Mouse (Mus musculus): ENCODE measurements around the gene Gm5447.

Gm5447 gene

GRCm38 (mm10) chr13:30973501-30974246 lies at the start of gene Gm5447, which contains the start of gene Exoc2:
Gene Gm5447, plus strand, starts transcription at chr13:30974204.
Gene Exoc2, minus strand, starts transcription at chr13:30974093.
- peak; percentile 89 for DNase-seq

- no peak for DNase-seq
Measured at GRCm38 (mm10) chr13:30924269-30924668, 49.7 kb upstream of the Gm5447 start.

DNA sequence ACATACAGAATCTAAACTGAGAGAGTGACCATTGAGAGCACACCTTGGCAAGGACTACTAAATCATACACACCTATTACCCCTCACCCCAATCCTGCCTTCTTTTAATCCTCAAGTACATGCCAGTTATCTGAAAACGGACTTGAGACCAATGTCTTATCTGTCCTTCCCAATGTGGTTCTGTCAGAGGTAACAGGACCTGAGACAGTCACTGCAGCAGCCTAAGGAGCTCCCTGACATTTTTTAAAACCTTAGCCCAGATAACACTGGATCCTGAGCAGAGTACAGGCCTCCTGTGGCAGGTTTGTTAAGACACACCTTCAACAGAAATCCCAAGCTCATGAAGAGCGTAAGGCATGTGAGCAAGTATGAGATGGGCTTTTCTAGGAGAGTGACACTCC lies 44.9 kb upstream of the Gm5447 start:
- DNase-seq = no peak

GRCm38 (mm10) chr13:30931613-30932012 lies 42.4 kb upstream of the Gm5447 start:
- DNase-seq = no peak

DNA sequence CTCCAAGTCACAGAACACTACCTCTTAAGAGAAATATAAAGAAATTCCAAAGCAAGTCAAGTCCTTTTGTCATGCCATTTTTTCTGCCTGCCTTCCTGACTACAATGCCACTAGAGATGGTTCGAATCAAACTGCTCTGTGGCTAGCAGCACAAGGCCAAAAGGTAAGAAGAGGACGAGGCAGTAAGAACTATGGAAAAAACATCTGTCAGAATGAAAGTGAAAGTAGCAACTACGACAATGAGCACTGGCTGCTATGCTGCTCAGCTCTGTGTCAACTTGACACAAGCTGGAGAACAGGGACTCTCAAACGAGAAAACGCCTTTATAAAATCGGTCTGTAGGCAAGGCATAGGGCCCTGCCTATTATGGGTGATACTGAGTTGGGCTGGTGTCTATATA lies 41.0 kb upstream of the Gm5447 start:
- DNase-seq = no peak

DNA sequence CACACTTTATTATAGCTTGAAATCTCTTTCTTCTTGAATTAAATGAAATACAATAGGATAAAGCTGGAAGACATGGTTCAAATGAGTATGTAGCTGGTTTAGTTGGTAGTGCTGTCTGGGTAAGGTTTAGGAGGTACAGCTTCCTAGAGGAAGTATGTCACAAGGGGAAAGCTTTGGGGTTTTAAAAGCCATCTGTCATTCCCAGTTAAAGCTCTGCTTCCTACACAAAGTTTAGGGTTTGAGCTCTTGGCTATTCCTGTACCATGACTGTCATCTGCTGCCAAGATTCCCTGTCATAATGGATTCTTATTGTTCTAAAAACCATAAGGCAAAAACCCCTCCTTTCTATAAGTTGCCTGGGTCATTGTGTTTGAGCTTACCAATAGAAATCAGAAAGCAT lies 28.2 kb upstream of the Gm5447 start:
- no peak for DNase-seq

GRCm38 (mm10) chr13:30947129-30947528 lies 26.9 kb upstream of the Gm5447 start:
- no peak for DNase-seq

GRCm38 (mm10) chr13:30947540-30947939 lies 26.5 kb upstream of the Gm5447 start, which contains the start of gene Hus1b:
Gene Hus1b, minus strand, starts transcription at chr13:30947759.
- no peak for DNase-seq

DNA sequence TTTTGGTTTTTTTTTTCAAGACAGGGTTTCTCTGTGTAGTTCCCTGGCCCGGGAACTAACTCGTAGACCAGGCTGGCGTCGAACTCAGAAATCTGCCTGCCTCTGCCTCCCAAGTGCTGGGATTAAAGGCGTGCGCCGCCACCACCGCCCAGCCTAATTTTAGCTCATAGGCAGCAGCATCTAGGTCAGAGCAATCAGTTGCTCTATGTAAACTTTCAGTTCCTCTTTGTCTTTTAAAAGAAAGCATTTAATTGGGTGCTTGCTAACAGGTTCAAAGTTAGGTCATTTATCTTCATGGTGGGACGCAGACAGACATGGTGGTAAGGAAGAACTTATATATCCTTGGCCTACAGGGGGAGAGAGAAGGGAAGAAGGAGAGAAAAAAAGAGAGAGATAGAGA lies 24.8 kb upstream of the Gm5447 start:
- DNase-seq = no peak

DNA sequence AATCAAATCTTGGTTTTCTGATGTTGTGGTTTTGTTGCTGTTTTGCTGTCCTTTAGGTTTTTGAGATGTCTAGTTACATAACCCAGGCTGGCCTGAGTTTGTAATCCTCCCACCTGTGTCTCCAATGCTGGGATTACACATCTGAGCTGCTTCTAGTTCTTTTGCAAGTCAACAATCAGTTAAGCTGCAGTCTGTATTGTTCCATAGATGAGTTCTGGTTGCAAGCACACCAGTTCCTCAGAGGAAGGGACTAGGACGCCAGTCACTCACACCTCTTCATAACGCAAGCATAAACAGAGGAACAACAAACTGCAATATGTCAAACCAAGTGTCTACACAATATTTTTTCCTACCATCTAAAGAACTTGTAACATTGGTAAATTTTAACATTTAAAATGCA lies 22.0 kb upstream of the Gm5447 start:
- no peak for DNase-seq

DNA sequence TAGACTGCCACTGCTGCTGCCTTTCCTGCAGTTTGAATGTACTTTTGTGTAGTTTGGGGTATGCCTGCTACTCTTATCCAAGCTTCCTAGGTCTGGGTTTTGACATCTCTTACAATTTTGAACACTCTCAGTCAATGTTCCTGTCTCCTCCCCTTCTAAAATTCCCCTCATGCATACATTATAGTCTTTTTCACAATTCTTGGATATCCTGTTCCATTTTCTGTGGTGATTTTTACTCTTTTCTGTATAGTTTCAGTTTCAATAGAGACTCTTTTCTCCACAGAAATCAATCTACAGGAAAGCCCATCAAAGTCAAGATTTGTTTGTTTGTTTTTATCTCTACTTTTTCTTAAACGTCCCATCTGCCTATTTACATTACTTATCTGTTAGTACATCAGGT lies 20.4 kb upstream of the Gm5447 start:
- DNase-seq = no peak

- no peak for DNase-seq
Measured at GRCm38 (mm10) chr13:30960714-30961113, 13.3 kb upstream of the Gm5447 start.

DNA sequence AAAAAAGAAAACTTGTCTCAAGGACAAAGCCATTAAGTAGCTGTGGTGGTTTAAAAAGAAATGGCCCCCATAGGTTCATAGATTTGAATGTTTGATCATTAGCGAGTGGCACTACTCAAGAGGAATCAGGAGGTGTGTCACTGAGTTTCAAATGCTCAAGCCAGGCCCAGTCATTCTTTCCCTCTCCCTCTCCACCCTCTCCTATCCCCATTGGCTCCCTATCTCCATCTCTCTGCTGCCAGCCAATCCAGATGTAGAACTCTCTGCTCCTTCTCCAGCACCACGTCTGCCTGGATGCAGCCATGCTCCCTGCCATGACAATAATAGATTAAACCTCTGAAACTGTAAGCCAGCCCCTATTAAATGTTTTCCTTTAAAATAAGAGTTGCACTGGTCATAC lies 12.1 kb upstream of the Gm5447 start:
- no peak for DNase-seq

DNA sequence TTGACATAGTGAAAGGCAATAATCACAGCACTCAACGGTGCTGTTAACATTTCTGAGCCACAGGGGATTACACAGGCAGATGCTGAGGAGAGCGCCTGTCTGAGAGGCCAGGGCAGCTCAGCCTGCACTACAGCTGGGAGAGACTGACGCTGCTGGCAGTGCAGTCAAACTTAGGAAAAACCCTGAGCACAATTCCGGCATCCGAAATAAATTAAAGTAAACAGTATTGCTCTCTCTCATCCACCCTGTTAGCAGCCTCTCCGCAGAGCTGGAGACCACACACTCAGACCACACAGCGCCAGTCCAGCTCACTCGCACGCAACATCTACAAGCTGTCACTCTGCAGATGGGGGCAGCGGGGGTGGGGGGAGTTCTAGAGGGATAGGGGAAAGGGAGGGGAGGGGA lies 7.5 kb upstream of the Gm5447 start:
- no peak for DNase-seq

DNA sequence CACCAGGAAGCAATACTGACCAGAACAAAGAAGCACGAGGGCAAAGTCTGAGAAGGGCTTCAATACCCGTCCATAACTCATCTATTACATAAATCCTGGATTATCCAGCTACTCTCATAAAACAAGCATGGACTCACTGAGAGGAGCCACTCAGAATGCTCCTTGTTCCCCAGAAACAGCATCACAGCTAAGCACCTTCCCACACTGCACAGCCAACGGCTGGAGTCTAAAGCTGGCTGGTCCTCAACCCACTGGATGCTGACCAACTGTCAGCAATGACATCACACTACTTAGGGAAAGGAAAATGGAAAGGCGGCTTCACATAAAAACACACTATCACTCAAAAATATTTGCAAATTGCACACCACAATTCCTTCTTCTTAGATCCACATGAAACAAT lies 5.7 kb upstream of the Gm5447 start:
- DNase-seq = no peak

- DNase-seq = no peak
Measured at GRCm38 (mm10) chr13:30971047-30971446, 3.0 kb upstream of the Gm5447 start.

DNA sequence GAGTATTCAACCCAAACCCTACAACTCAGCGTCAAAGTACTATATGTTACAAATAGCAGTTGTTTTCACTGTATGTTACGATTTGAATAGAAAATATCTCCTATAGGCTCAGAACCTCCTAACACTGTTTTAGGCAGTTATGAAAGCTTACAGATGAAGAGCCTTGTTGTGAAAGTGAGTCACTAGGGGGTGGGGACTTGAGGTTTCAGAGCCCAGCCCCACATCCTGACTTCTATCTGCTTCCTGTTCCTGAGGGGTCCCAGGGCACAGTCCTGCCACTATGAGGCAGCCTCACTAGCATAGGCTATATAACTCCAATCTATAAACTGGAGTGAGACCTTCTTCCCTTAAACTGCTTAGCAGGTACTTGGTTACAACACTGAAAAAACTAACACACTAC lies 1.9 kb upstream of the Gm5447 start:
- peak; percentile 63 for DNase-seq

DNA sequence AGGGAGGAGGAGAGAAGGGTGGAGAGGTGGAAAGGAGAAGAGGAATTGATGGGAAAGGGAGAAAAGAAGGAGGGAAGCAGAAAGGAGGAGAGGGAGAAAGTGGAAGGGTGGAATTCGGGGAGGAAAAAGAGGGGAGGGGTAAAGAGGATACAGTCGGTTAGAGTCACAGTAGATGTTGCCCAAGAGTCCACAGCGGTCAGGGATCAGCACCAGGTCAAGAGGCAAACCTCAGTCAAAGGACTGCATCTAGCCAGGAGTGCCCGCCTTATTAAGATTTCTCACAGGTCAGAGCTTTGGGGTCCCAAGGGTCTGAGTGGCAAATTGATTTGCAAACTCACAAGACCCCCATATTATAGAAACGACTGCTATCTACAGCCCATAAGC lies 235 bp downstream of the Gm5447 start:
- DNase-seq = no peak

DNA sequence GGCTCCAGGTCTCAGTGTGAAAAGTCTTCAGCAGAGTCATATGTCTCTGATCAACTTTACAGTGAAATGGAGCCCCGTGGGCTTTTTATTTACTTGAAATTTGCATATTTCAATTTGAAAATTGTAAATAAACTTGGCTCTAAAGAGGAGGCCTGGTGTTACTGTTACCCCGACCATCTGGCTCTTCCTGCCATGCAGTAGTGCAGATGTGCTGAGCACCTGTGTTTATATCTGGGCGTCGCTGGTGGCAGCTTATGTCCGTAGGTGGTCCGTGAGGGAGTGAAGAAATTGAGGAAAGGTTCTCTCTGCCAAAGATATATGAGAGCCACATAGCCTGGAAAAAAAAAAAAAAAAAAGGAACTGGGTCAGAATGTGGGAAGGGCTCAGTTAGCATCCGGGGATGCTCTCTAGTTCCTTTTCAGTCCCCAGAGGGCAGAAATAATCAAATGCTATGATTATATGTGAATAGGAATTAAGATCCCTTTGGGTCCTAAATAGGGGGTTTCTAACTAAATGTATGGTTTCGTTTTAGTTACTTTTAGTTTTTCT lies 2.6 kb downstream of the Gm5447 start:
- peak; percentile 43 for DNase-seq

GRCm38 (mm10) chr13:30978224-30978623 lies 4.2 kb downstream of the Gm5447 start:
- DNase-seq = no peak

- DNase-seq = peak; percentile 73
Measured at GRCm38 (mm10) chr13:30981666-30982065, 7.7 kb downstream of the Gm5447 start.

- DNase-seq = no peak
Measured at GRCm38 (mm10) chr13:30985275-30985597, 11.2 kb downstream of the Gm5447 start.

- peak; percentile 30 for DNase-seq
Measured at GRCm38 (mm10) chr13:30985598-30986466, 11.8 kb downstream of the Gm5447 start.

- no peak for DNase-seq
Measured at GRCm38 (mm10) chr13:30986934-30987455, 13.0 kb downstream of the Gm5447 start.

Data from thymus, postnatal 4 days (tissue).